Mouse (Mus musculus) limb, embryonic 12.5 days (tissue): ENCODE measurements around the gene Stac2. TPM values are rescaled to one million over a fixed set of nuclear protein-coding genes. Genes with fewer than 3 reads are reported as not detected.

ENCODE experiments used
- ATAC-seq: fragments of 200-750 bp; cut with Nextera tagmentation; 2 replicates; pipeline ENCODE4 v1.8.0; 2017; ENCODE audit warnings: low read depth, moderate TSS enrichment; ENCODE audit not compliant: insufficient number of reproducible peaks, insufficient read depth, low FRiP score, low TSS enrichment
- H3K27ac ChIP-seq: fragments of 300-500 bp; sonication (generic); 2 replicates; pipeline ENCODE4 v1.5.1; 2016; ENCODE audit warnings: mild to moderate bottlenecking, moderate library complexity
- H3K27me3 ChIP-seq: fragments of 300-500 bp; sonication (generic); 2 replicates; pipeline ENCODE4 v1.6.1; 2016; ENCODE audit warnings: mild to moderate bottlenecking, moderate library complexity
- H3K36me3 ChIP-seq: fragments of 300-500 bp; sonication (generic); 2 replicates; pipeline ENCODE4 v1.6.1; 2016; ENCODE audit warnings: mild to moderate bottlenecking, moderate library complexity
- H3K4me1 ChIP-seq: fragments of 300-500 bp; sonication (generic); replicated peaks from 2 replicates; pipeline ENCODE4 v1.6.1; 2016
- H3K4me2 ChIP-seq: fragments of 300-500 bp; sonication (generic); 2 replicates; pipeline ENCODE4 v1.6.1; 2016; ENCODE audit warnings: mild to moderate bottlenecking, moderate library complexity
- H3K4me3 ChIP-seq: fragments of 300-500 bp; sonication (generic); replicated peaks from 2 replicates; pipeline ENCODE4 v1.5.1; 2016; ENCODE audit warnings: mild to moderate bottlenecking
- H3K9ac ChIP-seq: fragments of 300-500 bp; sonication (generic); replicated peaks from 2 replicates; pipeline ENCODE4 v1.6.1; 2016; ENCODE audit warnings: mild to moderate bottlenecking, moderate library complexity
- H3K9me3 ChIP-seq: fragments of 300-500 bp; sonication (generic); 2 replicates; pipeline ENCODE4 v1.6.1; 2016; ENCODE audit warnings: mild to moderate bottlenecking, moderate library complexity
- WGBS: fragments of 180-500 bp; shearing (Covaris S2); methylation state at CpG from one replicate; pipeline ENCODE4 v1.1.7; 2016; 5-methylcytosine and 5-hydroxymethylcytosine counted together
- polyA plus RNA-seq: library from polyadenylated mRNA; unstranded; fragments of >200 nt; fragmentation: Nextera tagmentation; extraction: Ambion mirVana; gene quantifications from 2 replicates; pipeline ENCODE4 v1.2.1, GENCODE M21; 2016

The Stac2 gene
- polyA plus RNA-seq, 1 experiment from 2014 or later, result 0.31 TPM

- no peak overlapping the region for H3K27ac ChIP-seq
- ATAC-seq, result no peak
- H3K27me3 ChIP-seq, result peaks cover 79% of the 10 kb centered on the region
- no peak overlapping the region for H3K4me3 ChIP-seq
- peaks cover 24% of the 10 kb centered on the region for H3K4me1 ChIP-seq
- no peaks in the 10 kb centered on the region for H3K36me3 ChIP-seq
- H3K9ac ChIP-seq, result no peak overlapping the region
- no peak overlapping the region for H3K4me2 ChIP-seq
- no peaks in the 10 kb centered on the region for H3K9me3 ChIP-seq
- WGBS, result 23% methylated on average over 2 of the region's 2 CpGs
Measured at GRCm38 (mm10) chr11:98050520-98050815, 2.8 kb downstream of the Stac2 start.

GRCm38 (mm10) chr11:98049672-98050519 is 3.4 kb downstream of the Stac2 start:
- Histone ChIP-seq H3K4me2 (no peak overlapping the region), H3K36me3 (no peaks in the 10 kb centered on the region), H3K27me3 (peaks cover 73% of the 10 kb centered on the region), H3K27ac (no peak overlapping the region), H3K9me3 (no peaks in the 10 kb centered on the region), H3K4me3 (no peak overlapping the region), H3K4me1 (peaks cover 24% of the 10 kb centered on the region), H3K9ac (0 out of 2 replicates have a peak overlapping the region, but pooled peaks have one; percentile 19)
- 68% methylated on average over 14 of the region's 14 CpGs for WGBS
- no peak for ATAC-seq

DNA sequence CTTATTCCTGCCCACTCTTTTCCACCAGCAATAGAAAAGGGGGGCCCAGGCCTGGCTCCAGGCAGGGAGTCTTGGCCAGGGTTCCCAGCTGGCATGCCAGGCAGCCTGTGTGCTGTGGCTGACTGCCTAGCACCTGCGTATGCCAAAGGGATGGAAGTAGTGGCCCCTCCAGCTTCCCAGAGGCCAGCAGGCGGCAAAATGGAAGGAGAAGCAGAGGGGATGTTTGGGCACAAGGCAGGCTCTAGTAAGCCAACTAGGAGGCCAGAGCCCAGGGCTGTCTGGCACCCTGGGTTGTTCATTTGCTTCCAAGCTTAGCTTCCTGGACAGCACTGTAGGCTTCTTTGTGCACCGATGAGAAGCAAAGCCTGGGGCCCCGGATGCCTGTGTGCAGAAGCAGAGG is 5.5 kb downstream of the Stac2 start:
- Histone ChIP-seq H3K9ac (no peak overlapping the region), H3K4me2 (no peak overlapping the region), H3K27me3 (peaks cover 67% of the 10 kb centered on the region), H3K36me3 (no peaks in the 10 kb centered on the region), H3K4me1 (peaks cover 17% of the 10 kb centered on the region), H3K9me3 (no peaks in the 10 kb centered on the region), H3K4me3 (no peak overlapping the region), H3K27ac (no peak overlapping the region)
- no peak for ATAC-seq
- WGBS, result 82% methylated on average over 4 of the region's 4 CpGs

DNA sequence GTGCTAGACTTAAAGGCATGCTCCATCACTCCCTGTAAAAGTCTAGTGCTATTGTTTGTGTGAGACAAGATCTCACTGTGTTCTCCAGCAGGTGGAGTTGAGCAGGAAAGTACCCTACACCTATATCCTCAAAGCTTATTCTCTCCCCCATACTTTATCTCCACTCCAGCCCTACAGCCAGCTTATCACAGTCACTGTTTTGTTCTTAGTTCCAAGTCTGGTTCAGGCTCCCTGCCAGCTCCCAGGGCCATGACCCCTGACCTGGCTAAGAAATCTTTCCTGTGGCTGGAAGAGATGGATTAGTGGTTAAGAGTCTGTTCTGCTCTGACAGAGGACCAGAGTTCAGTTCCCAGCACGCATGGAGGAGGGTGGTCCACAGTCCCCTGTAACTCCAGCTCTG is 6.8 kb downstream of the Stac2 start:
- peaks cover 54% of the 10 kb centered on the region for H3K27me3 ChIP-seq
- no peak overlapping the region for H3K9ac ChIP-seq
- H3K9me3 ChIP-seq, result no peaks in the 10 kb centered on the region
- no peaks in the 10 kb centered on the region for H3K36me3 ChIP-seq
- no peak overlapping the region for H3K4me3 ChIP-seq
- no peak overlapping the region for H3K4me2 ChIP-seq
- ATAC-seq, result no peak
- 61% methylated on average over 1 of the region's 1 CpGs for WGBS
- peaks cover 10% of the 10 kb centered on the region; the same call in 1 of the 2 replicates for H3K4me1 ChIP-seq
- no peak overlapping the region for H3K27ac ChIP-seq

DNA sequence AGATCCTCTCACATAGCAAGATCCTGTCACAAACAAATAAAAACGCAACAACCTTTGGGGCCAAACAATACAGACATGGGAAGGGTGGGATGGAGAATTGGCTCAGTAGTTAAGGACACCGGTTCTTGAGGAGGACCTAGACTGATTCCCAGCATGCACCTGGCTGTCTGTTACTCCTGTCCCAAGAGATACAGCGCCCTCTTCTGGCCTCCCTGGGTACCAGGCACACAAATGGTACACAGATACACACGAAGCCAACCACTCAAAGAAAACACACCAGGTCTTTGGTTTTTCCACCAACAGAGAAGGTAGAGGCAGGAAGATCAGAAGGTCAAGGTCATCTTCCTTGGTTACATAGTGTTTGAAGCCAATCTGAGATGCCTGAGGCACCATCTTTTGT is 7.7 kb downstream of the Stac2 start:
- WGBS, result 71% methylated on average over 4 of the region's 4 CpGs

DNA sequence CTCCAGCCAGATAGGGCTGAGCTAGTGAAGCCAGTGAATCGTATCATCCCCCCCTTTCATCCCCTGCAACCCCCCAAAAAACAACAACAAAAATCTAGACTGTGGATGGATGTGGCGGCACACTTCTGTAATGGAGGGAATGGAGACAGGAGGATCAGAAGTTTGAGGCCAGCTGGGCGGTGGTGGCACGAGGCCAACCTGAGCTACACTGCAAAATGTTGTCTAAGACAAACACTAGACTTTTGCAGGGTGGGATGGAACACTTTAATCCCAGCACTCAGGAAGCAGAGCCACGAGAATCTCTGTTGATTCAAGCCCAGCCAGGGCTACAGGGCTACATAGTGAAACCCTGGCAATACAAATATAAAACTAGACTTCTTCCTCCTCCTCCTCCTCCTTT is 9.2 kb downstream of the Stac2 start:
- no peak overlapping the region for H3K9ac ChIP-seq
- 74% methylated on average over 5 of the region's 5 CpGs for WGBS

More for the DNA sequence above, 7.7 kb downstream of the Stac2 start:
- Histone ChIP-seq H3K4me2 (no peak overlapping the region), H3K27me3 (peaks cover 46% of the 10 kb centered on the region), H3K9me3 (no peaks in the 10 kb centered on the region), H3K27ac (no peak overlapping the region), H3K36me3 (no peaks in the 10 kb centered on the region), H3K4me3 (no peak overlapping the region), H3K9ac (no peak overlapping the region), H3K4me1 (0 out of 2 replicates have a peak, but pooled peaks cover 4% of the 10 kb centered on the region)
- no peak for ATAC-seq

DNA sequence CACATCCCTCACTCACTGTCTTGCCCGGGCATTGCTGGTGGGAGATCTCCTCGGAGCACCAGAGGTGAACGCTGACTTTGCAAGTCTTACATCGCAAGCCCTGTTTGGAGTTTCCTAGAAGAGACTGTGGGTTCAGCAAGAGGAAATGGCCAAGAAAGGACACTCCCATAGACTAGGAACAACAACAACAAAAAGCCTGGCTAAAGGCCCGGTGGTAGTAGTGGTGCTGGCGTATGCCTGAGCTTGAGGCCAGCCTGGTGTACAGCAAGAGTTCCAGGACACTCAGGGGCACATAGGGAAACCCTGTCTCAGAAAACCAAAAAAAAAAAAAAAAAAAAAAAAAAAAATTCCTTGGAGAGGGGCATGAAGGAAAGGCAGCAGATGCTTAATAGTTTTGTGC is 10.5 kb downstream of the Stac2 start:
- Histone ChIP-seq H3K4me1 (no peaks in the 10 kb centered on the region), H3K27ac (no peak overlapping the region), H3K9ac (no peak overlapping the region), H3K27me3 (peaks cover 23% of the 10 kb centered on the region), H3K4me2 (no peak overlapping the region), H3K9me3 (no peaks in the 10 kb centered on the region), H3K4me3 (no peak overlapping the region), H3K36me3 (no peaks in the 10 kb centered on the region)
- ATAC-seq, result no peak
- 86% methylated on average over 6 of the region's 6 CpGs for WGBS

More for the DNA sequence above, 9.2 kb downstream of the Stac2 start:
- Histone ChIP-seq H3K36me3 (no peaks in the 10 kb centered on the region), H3K4me1 (no peaks in the 10 kb centered on the region), H3K4me3 (no peak overlapping the region), H3K9me3 (no peaks in the 10 kb centered on the region), H3K27ac (no peak overlapping the region), H3K27me3 (peaks cover 30% of the 10 kb centered on the region), H3K4me2 (no peak overlapping the region)
- ATAC-seq, result no peak

GRCm38 (mm10) chr11:98040975-98041374 is 12.3 kb downstream of the Stac2 start:
- Histone ChIP-seq H3K9ac (no peak overlapping the region), H3K27me3 (peaks cover 35% of the 10 kb centered on the region), H3K4me2 (no peak overlapping the region), H3K27ac (no peak overlapping the region), H3K36me3 (no peaks in the 10 kb centered on the region), H3K4me1 (peaks cover 7% of the 10 kb centered on the region), H3K4me3 (no peak overlapping the region), H3K9me3 (no peaks in the 10 kb centered on the region)
- 72% methylated on average over 8 of the region's 8 CpGs for WGBS
- ATAC-seq, result no peak

DNA sequence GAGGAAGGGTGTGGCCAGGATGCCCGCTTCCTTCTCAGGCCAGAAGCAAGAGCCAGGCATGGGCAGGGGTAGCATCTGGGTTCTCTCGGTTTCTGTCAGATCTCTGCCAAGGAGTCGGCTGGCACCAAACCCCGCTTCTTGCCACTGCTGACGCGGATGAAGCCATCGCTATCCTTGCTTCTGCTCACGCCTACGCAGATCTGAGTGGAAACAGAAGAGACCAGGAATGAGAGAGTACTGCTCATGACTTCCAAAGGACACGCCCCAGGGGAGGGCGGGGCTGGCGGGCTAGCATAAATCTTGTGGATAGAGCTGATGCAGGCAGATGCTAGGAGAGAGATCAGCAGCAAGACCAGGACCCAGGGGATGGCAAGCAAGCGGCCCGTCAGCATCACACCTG is 15.4 kb downstream of the Stac2 start:
- no peaks in the 10 kb centered on the region for H3K9me3 ChIP-seq
- H3K27me3 ChIP-seq, result peaks cover 41% of the 10 kb centered on the region
- H3K4me3 ChIP-seq, result no peak overlapping the region
- 64% methylated on average over 14 of the region's 14 CpGs for WGBS
- H3K36me3 ChIP-seq, result no peaks in the 10 kb centered on the region
- ATAC-seq, result no peak
- H3K9ac ChIP-seq, result no peak overlapping the region
- H3K4me1 ChIP-seq, result peaks cover 20% of the 10 kb centered on the region
- H3K4me2 ChIP-seq, result no peak overlapping the region
- no peak overlapping the region for H3K27ac ChIP-seq

DNA sequence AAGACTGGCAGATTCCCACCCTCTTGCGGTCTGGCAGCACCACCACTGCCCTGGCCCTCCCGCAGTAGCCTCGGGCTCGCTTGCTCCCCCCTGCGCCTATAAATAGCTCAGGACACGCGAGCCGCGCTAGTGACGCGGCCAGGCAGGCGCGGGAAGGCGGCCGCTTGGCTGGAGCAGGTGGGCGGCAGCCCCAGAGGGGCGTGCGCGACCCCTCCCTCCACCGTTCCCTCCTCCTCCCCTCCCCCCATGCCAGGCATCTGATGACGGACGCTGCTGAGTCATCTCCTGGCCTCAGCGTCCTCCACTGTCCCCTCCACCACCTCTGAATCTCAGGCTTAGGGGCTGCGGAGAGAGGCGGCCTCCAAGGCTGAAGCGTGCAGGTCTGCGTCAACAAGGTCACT is 17.3 kb downstream of the Stac2 start:
- Histone ChIP-seq H3K9me3 (no peaks in the 10 kb centered on the region), H3K27ac (no peak overlapping the region), H3K4me1 (peaks cover 20% of the 10 kb centered on the region), H3K36me3 (peaks cover 4% of the 10 kb centered on the region), H3K4me3 (peak overlapping the region; percentile 35), H3K4me2 (peak overlapping the region; percentile 74), H3K9ac (peak overlapping the region; percentile 46), H3K27me3 (peaks cover 41% of the 10 kb centered on the region)
- ATAC-seq, result no peak
- under 1% methylated on average over 27 of the region's 27 CpGs for WGBS

- Histone ChIP-seq H3K4me3 (no peak overlapping the region; the same call in 1 of the 2 replicates), H3K36me3 (peaks cover 15% of the 10 kb centered on the region), H3K9ac (no peak overlapping the region), H3K4me2 (no peak overlapping the region), H3K9me3 (no peaks in the 10 kb centered on the region), H3K27me3 (peaks cover 41% of the 10 kb centered on the region), H3K4me1 (peaks cover 20% of the 10 kb centered on the region), H3K27ac (no peak overlapping the region)
- peak; percentile 40; the same call in 1 of the 2 replicates for ATAC-seq
- 24% methylated on average over 4 of the region's 4 CpGs for WGBS
Measured at GRCm38 (mm10) chr11:98034840-98035239, 18.4 kb downstream of the Stac2 start.

GRCm38 (mm10) chr11:98034061-98034460 is 19.2 kb downstream of the Stac2 start:
- H3K27ac ChIP-seq, result no peak overlapping the region
- H3K9me3 ChIP-seq, result no peaks in the 10 kb centered on the region
- H3K36me3 ChIP-seq, result peaks cover 23% of the 10 kb centered on the region
- H3K4me3 ChIP-seq, result no peak overlapping the region
- peaks cover 20% of the 10 kb centered on the region for H3K4me1 ChIP-seq
- H3K27me3 ChIP-seq, result peaks cover 41% of the 10 kb centered on the region
- 89% methylated on average over 5 of the region's 5 CpGs for whole genome bisulfite sequencing
- no peak for ATAC-seq
- no peak overlapping the region for H3K4me2 ChIP-seq
- no peak overlapping the region for H3K9ac ChIP-seq
